9 mouse cellular contexts compared by ENCODE assay signal in the genomic region with DNA sequence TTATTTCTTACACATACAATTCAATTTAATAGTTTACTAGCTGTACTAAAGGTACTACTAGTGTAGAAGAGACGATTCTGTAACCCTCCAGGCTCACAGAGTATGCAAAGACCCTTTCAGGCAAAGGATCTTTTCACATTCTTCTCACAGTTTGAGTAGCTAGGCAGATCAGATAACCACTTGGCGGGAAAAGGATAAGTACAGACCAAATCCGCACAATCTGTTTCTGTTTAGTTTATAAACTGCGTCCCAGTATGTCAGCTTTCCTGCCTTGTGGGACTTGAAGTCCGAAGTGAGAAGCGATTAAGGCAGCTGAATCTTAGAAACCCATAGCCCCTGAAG. TPM values are rescaled to one million over a fixed set of nuclear protein-coding genes. Genes with fewer than 3 reads are reported as not detected.
DNase-seq lines count a peak whose midpoint lies in the region; ATAC-seq and TF ChIP-seq lines count a peak whose summit lies in the region.
"Had no signal": no experiment of that assay in that cellular context is flagged by ENCODE, and none has a peak within 500 bp of the region (broad histone marks: within the 10 kb centered on the region; RNA-seq: fewer than 3 reads in every experiment).

No protein-coding gene starts in this region.

- no peaks in the 10 kb centered on the region for H3K9me3 ChIP-seq in kidney, embryonic 14.5 days (ENCODE audit: control insufficient read depth, low read length)
- H3K9me3 ChIP-seq in hindbrain, postnatal 0 days (ENCODE audit: low read length), result no peaks in the 10 kb centered on the region
- no peaks in the 10 kb centered on the region for H3K9me3 ChIP-seq in midbrain, embryonic 16.5 days (replicated peaks; ENCODE audit: control insufficient read depth, low read length, poor library complexity, severe bottlenecking)

- peak overlapping the region; percentile 47; the same call in 1 of the 2 replicates for H3K9ac ChIP-seq in kidney, embryonic 14.5 days (ENCODE audit: low read depth, low read length)
- no peak overlapping the region for H3K9ac ChIP-seq in hindbrain, postnatal 0 days (replicated peaks; ENCODE audit: low read length)
- peak overlapping the region; percentile 47; the same call in 1 of the 2 replicates for H3K9ac ChIP-seq in midbrain, embryonic 16.5 days (ENCODE audit: low read depth, low read length)

- intact Hi-C loops in left cerebral cortex, postnatal 4 days (cut with DNase I), result loop anchor here (10.0 kb wide), 2 partner anchors 341 to 521 kb away; a partner anchor contains a TSS

- TF ChIP-seq CTCF in cortical plate, adult 2 months (IDR thresholded peaks at IDR 0.05; ENCODE audit: extremely low read depth, insufficient read depth, low read length), result no peak
- TF ChIP-seq CTCF in hindbrain, postnatal 0 days (IDR thresholded peaks at IDR 0.05; ENCODE audit: low read depth), result no peak

- ATAC-seq in kidney, embryonic 14.5 days (ENCODE audit: low FRiP score, low TSS enrichment), result no peak
- ATAC-seq in hindbrain, postnatal 0 days, result no peak
- no peak for ATAC-seq in midbrain, embryonic 16.5 days

- H3K4me1 ChIP-seq in kidney, embryonic 14.5 days (ENCODE audit: control insufficient read depth, insufficient read depth, low read length), result 0 out of 2 replicates have a peak, but pooled peaks cover 4% of the 10 kb centered on the region
- peaks cover 2% of the 10 kb centered on the region for H3K4me1 ChIP-seq in cortical plate, adult 2 months (ENCODE audit: control insufficient read depth, insufficient read depth, low read length)
- H3K4me1 ChIP-seq in hindbrain, postnatal 0 days (ENCODE audit: insufficient read depth, low read length), result 0 out of 2 replicates have a peak, but pooled peaks cover 3% of the 10 kb centered on the region
- H3K4me1 ChIP-seq in midbrain, embryonic 16.5 days (ENCODE audit: control insufficient read depth, insufficient read depth, low read length), result peaks cover 14% of the 10 kb centered on the region

- peak overlapping the region; percentile 78 for H3K4me3 ChIP-seq in kidney, embryonic 14.5 days (ENCODE audit: low read length)
- peak overlapping the region; percentile 99; the same call in 1 of the 2 replicates for H3K4me3 ChIP-seq in cortical plate, adult 2 months (ENCODE audit: insufficient read depth, low read length)
- peak overlapping the region; percentile 80 for H3K4me3 ChIP-seq in hindbrain, postnatal 0 days (ENCODE audit: low read length)
- peak overlapping the region; percentile 88 for H3K4me3 ChIP-seq in midbrain, embryonic 16.5 days (ENCODE audit: low read depth, low read length)

- H3K27me3 ChIP-seq in kidney, embryonic 14.5 days (ENCODE audit: control insufficient read depth, insufficient read depth, low read length), result no peaks in the 10 kb centered on the region
- H3K27me3 ChIP-seq in hindbrain, postnatal 0 days (ENCODE audit: insufficient read depth, low read length), result no peaks in the 10 kb centered on the region
- no peaks in the 10 kb centered on the region for H3K27me3 ChIP-seq in midbrain, embryonic 16.5 days (ENCODE audit: control insufficient read depth, insufficient read depth, low read depth, low read length)
- H3K27me3 ChIP-seq: Patski had no signal

- TF ChIP-seq POLR2A in cortical plate, adult 2 months (IDR thresholded peaks at IDR 0.05; ENCODE audit: extremely low read depth, insufficient read depth, low read length), result no peak

- under 1% methylated on average over 6 of the region's 6 CpGs for WGBS in kidney, embryonic 14.5 days
- under 1% methylated on average over 6 of the region's 6 CpGs for WGBS in hindbrain, postnatal 0 days
- WGBS in midbrain, embryonic 16.5 days, result under 1% methylated on average over 6 of the region's 6 CpGs

- no peaks in the 10 kb centered on the region; the same call in 1 of the 2 replicates for H3K36me3 ChIP-seq in kidney, embryonic 14.5 days (ENCODE audit: control insufficient read depth, insufficient read depth, low read length)
- H3K36me3 ChIP-seq in hindbrain, postnatal 0 days (ENCODE audit: insufficient read depth, low read length), result no peaks in the 10 kb centered on the region
- no peaks in the 10 kb centered on the region for H3K36me3 ChIP-seq in midbrain, embryonic 16.5 days (ENCODE audit: control insufficient read depth, insufficient read depth, low read length)

- peak overlapping the region; percentile 45 for H3K4me2 ChIP-seq in kidney, embryonic 14.5 days (replicated peaks; ENCODE audit: low read depth, low read length)
- peak overlapping the region; percentile 77 for H3K4me2 ChIP-seq in hindbrain, postnatal 0 days (ENCODE audit: low read depth, low read length)
- H3K4me2 ChIP-seq in midbrain, embryonic 16.5 days (ENCODE audit: low read length), result peak overlapping the region; percentile 47

- peak overlapping the region; percentile 77; the same call in 1 of the 2 replicates for H3K27ac ChIP-seq in kidney, embryonic 14.5 days (ENCODE audit: low read depth, low read length)
- no peak overlapping the region for H3K27ac ChIP-seq in cortical plate, adult 2 months (ENCODE audit: insufficient read depth, low read length)
- peak overlapping the region; percentile 86; the same call in 1 of the 2 replicates for H3K27ac ChIP-seq in hindbrain, postnatal 0 days
- H3K27ac ChIP-seq in midbrain, embryonic 16.5 days (ENCODE audit: low read length), result peak overlapping the region; percentile 94; the same call in 1 of the 2 replicates

- DNase-seq in kidney, postnatal 36 days, result no peak
- no peak for DNase-seq in hindbrain, postnatal 0 days (ENCODE audit: low spot score)
- DNase-seq in T-cell, adult 2 months (ENCODE audit: low spot score), result no peak
- DNase-seq in frontal cortex, postnatal 14 days (ENCODE audit: low spot score in 2 of 2), result no peak
- DNase-seq in left cerebral cortex, postnatal 4 days, result no peak

RNA-seq across cellular contexts. Expression of a gene that starts 0.3 kb away (rescaled TPM):
- polyA plus RNA-seq in kidney, embryonic 14.5 days (2014; fragmentation: Nextera tagmentation; extraction: Ambion mirVana), result 31.6 and 36.4 TPM in 2 replicates
- 132 and 144 TPM in 2 replicates for polyA plus RNA-seq in cortical plate, adult 2 months (2012; rRNA removed)
- total RNA-seq in hindbrain, postnatal 0 days (2014; rRNA removed), result 29.1 and 32.1 TPM in 2 replicates
- 39.3 and 40.9 TPM in 2 replicates for polyA plus RNA-seq in hindbrain, postnatal 0 days (2015; fragmentation: Nextera tagmentation; extraction: Ambion mirVana)
- polyA plus RNA-seq in midbrain, embryonic 16.5 days (2015; fragmentation: Nextera tagmentation; extraction: Ambion mirVana), result 58.2 and 60.9 TPM in 2 replicates
- total RNA-seq in left cerebral cortex, postnatal 4 days (2021), result 10 to 100 TPM; 68.9 to 71.3 TPM

RNA-seq across cellular contexts. Expression of a gene that starts 14.9 kb away (rescaled TPM):
- 16.9 and 22.2 TPM in 2 replicates for polyA plus RNA-seq in kidney, embryonic 14.5 days (2014; fragmentation: Nextera tagmentation; extraction: Ambion mirVana)
- polyA plus RNA-seq in cortical plate, adult 2 months (2012; rRNA removed), result 62.3 and 65.2 TPM in 2 replicates
- total RNA-seq in hindbrain, postnatal 0 days (2014; rRNA removed), result 94.3 and 110 TPM in 2 replicates
- polyA plus RNA-seq in hindbrain, postnatal 0 days (2015; fragmentation: Nextera tagmentation; extraction: Ambion mirVana), result 17.5 and 18.5 TPM in 2 replicates
- polyA plus RNA-seq in midbrain, embryonic 16.5 days (2015; fragmentation: Nextera tagmentation; extraction: Ambion mirVana), result 24.0 and 26.2 TPM in 2 replicates
- 100 to 1,000 TPM; 113 to 116 TPM for total RNA-seq in left cerebral cortex, postnatal 4 days (2021)
